Mouse (Mus musculus): ENCODE measurements around the gene Olfr224. TPM values are rescaled to one million over a fixed set of nuclear protein-coding genes. Genes with fewer than 3 reads are reported as not detected.

The Olfr224 gene
- not detected in 2 replicates for polyA plus RNA-seq (2014; fragmentation: Nextera tagmentation; extraction: Ambion mirVana)

- H3K27me3 ChIP-seq (replicated peaks; ENCODE audit: control insufficient read depth, insufficient read depth, low read length) = no peaks in the 10 kb centered on the region
- H3K9ac ChIP-seq (ENCODE audit: low read length) = no peak within 1 kb of the TSS
- DNase-seq (ENCODE audit: low spot score) (no peak), ATAC-seq (no peak)
- no peaks in the 10 kb centered on the region for H3K36me3 ChIP-seq (ENCODE audit: control insufficient read depth, insufficient read depth, low read length)
- WGBS = 79% methylated on average over 5 of the region's 5 CpGs
- no peak within 1 kb of the TSS for H3K27ac ChIP-seq (ENCODE audit: low read depth, low read length)
- H3K9me3 ChIP-seq (replicated peaks; ENCODE audit: control insufficient read depth, low read length) = no peaks in the 10 kb centered on the region
- H3K4me1 ChIP-seq (ENCODE audit: control insufficient read depth, insufficient read depth, low read length) = no peaks in the 10 kb centered on the region
- no peak within 1 kb of the TSS for H3K4me2 ChIP-seq (ENCODE audit: low read length)
- no peak within 1 kb of the TSS for H3K4me3 ChIP-seq (ENCODE audit: low read depth, low read length)
Observed at GRCm38 (mm10) chr11:58570405-58570804, at the start of gene Olfr224. Gene Olfr224, minus strand, starts transcription at chr11:58570553.

DNA sequence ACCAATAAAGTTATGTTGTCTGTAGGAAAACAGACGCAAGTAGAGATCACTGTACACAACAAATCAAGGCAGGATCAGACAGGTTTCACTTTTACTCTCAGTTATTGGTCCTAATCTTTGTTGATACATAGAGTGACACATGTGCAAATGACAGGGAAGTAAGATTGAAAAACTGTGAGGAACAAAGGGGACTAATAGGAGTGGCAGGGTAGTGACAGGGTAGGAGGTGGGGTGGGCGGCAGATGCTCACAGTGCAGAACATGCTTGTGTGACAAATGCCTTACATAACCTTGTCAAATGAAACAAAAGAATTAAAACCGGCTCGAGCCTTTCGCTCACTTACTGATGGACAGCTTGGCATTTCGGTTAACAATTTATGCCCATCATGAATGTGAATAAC is 48.4 kb upstream of the Olfr224 start:
- 58% methylated on average over 6 of the region's 6 CpGs for WGBS
- DNase-seq (ENCODE audit: low spot score) (no peak), ATAC-seq (no peak)
- Histone ChIP-seq H3K27ac (ENCODE audit: low read depth, low read length) (no peak overlapping the region), H3K4me2 (ENCODE audit: low read length) (no peak overlapping the region), H3K4me3 (ENCODE audit: low read depth, low read length) (no peak overlapping the region), H3K27me3 (replicated peaks; ENCODE audit: control insufficient read depth, insufficient read depth, low read length) (no peaks in the 10 kb centered on the region), H3K4me1 (ENCODE audit: control insufficient read depth, insufficient read depth, low read length) (no peaks in the 10 kb centered on the region), H3K36me3 (ENCODE audit: control insufficient read depth, insufficient read depth, low read length) (no peaks in the 10 kb centered on the region), H3K9ac (ENCODE audit: low read length) (no peak overlapping the region), H3K9me3 (replicated peaks; ENCODE audit: control insufficient read depth, low read length) (no peaks in the 10 kb centered on the region)

GRCm38 (mm10) chr11:58618369-58618768 is 48.0 kb upstream of the Olfr224 start:
- no peak overlapping the region for H3K9ac ChIP-seq (ENCODE audit: low read length)
- ATAC-seq = no peak
- H3K4me2 ChIP-seq (ENCODE audit: low read length) = no peak overlapping the region
- DNase-seq (ENCODE audit: low spot score) = no peak
- no peak overlapping the region for H3K27ac ChIP-seq (ENCODE audit: low read depth, low read length)
- no peaks in the 10 kb centered on the region for H3K9me3 ChIP-seq (replicated peaks; ENCODE audit: control insufficient read depth, low read length)
- no peaks in the 10 kb centered on the region for H3K4me1 ChIP-seq (ENCODE audit: control insufficient read depth, insufficient read depth, low read length)
- H3K4me3 ChIP-seq (ENCODE audit: low read depth, low read length) = no peak overlapping the region
- no peaks in the 10 kb centered on the region for H3K27me3 ChIP-seq (replicated peaks; ENCODE audit: control insufficient read depth, insufficient read depth, low read length)
- 69% methylated on average over 3 of the region's 3 CpGs for WGBS
- no peaks in the 10 kb centered on the region for H3K36me3 ChIP-seq (ENCODE audit: control insufficient read depth, insufficient read depth, low read length)

GRCm38 (mm10) chr11:58615975-58616374 is 45.6 kb upstream of the Olfr224 start, which contains the start of gene 2210407C18Rik:
Gene 2210407C18Rik, minus strand, starts transcription at chr11:58616075.
- WGBS = 92% methylated on average over 4 of the region's 4 CpGs
- no peaks in the 10 kb centered on the region for H3K27me3 ChIP-seq (replicated peaks; ENCODE audit: control insufficient read depth, insufficient read depth, low read length)
- no peaks in the 10 kb centered on the region for H3K9me3 ChIP-seq (replicated peaks; ENCODE audit: control insufficient read depth, low read length)
- DNase-seq (ENCODE audit: low spot score) (no peak), ATAC-seq (no peak)
- no peaks in the 10 kb centered on the region for H3K36me3 ChIP-seq (ENCODE audit: control insufficient read depth, insufficient read depth, low read length)
- no peaks in the 10 kb centered on the region for H3K4me1 ChIP-seq (ENCODE audit: control insufficient read depth, insufficient read depth, low read length)
- H3K27ac ChIP-seq (ENCODE audit: low read depth, low read length) = no peak within 1 kb of the TSS
- no peak within 1 kb of the TSS for H3K9ac ChIP-seq (ENCODE audit: low read length)
- H3K4me3 ChIP-seq (ENCODE audit: low read depth, low read length) = no peak within 1 kb of the TSS
- H3K4me2 ChIP-seq (ENCODE audit: low read length) = no peak within 1 kb of the TSS

GRCm38 (mm10) chr11:58614526-58614925 is 44.2 kb upstream of the Olfr224 start:
- Histone ChIP-seq H3K27ac (ENCODE audit: low read depth, low read length) (no peak overlapping the region), H3K4me3 (ENCODE audit: low read depth, low read length) (no peak overlapping the region), H3K9me3 (replicated peaks; ENCODE audit: control insufficient read depth, low read length) (no peaks in the 10 kb centered on the region), H3K36me3 (ENCODE audit: control insufficient read depth, insufficient read depth, low read length) (no peaks in the 10 kb centered on the region), H3K4me1 (ENCODE audit: control insufficient read depth, insufficient read depth, low read length) (no peaks in the 10 kb centered on the region), H3K4me2 (ENCODE audit: low read length) (no peak overlapping the region), H3K27me3 (replicated peaks; ENCODE audit: control insufficient read depth, insufficient read depth, low read length) (no peaks in the 10 kb centered on the region), H3K9ac (ENCODE audit: low read length) (no peak overlapping the region)
- ATAC-seq (no peak), DNase-seq (ENCODE audit: low spot score) (no peak)

GRCm38 (mm10) chr11:58613359-58613758 is 43.0 kb upstream of the Olfr224 start:
- no peak overlapping the region for H3K27ac ChIP-seq (ENCODE audit: low read depth, low read length)
- H3K9ac ChIP-seq (ENCODE audit: low read length) = no peak overlapping the region
- WGBS = 79% methylated on average over 3 of the region's 3 CpGs
- no peaks in the 10 kb centered on the region for H3K9me3 ChIP-seq (replicated peaks; ENCODE audit: control insufficient read depth, low read length)
- H3K27me3 ChIP-seq (replicated peaks; ENCODE audit: control insufficient read depth, insufficient read depth, low read length) = no peaks in the 10 kb centered on the region
- no peak for ATAC-seq
- no peak overlapping the region for H3K4me3 ChIP-seq (ENCODE audit: low read depth, low read length)
- H3K36me3 ChIP-seq (ENCODE audit: control insufficient read depth, insufficient read depth, low read length) = no peaks in the 10 kb centered on the region
- no peaks in the 10 kb centered on the region for H3K4me1 ChIP-seq (ENCODE audit: control insufficient read depth, insufficient read depth, low read length)
- H3K4me2 ChIP-seq (ENCODE audit: low read length) = no peak overlapping the region
- DNase-seq (ENCODE audit: low spot score) = no peak

DNA sequence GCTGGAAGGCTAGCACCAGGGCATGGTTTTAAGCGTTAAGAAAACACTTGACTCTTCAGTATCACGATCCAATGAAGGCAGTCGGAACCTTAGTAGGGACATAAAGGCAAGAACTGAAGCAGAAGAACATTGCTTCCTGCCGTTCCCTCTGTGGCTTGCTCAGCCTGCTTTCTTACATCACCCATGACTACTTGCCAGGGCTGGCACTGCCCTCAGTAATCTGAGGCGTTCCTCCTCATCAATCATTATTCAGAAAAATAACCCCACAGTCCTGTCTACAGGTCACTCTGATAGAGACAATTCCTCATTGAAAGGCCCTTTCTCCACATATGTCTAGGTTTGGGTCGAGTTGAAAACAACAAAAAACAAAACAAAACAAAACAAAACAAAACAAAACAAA is 36.7 kb upstream of the Olfr224 start:
- no peak for DNase-seq (ENCODE audit: low spot score)
- Histone ChIP-seq H3K4me2 (ENCODE audit: low read length) (no peak overlapping the region), H3K27ac (ENCODE audit: low read depth, low read length) (no peak overlapping the region), H3K27me3 (replicated peaks; ENCODE audit: control insufficient read depth, insufficient read depth, low read length) (no peaks in the 10 kb centered on the region), H3K4me3 (ENCODE audit: low read depth, low read length) (no peak overlapping the region), H3K9me3 (replicated peaks; ENCODE audit: control insufficient read depth, low read length) (no peaks in the 10 kb centered on the region), H3K9ac (ENCODE audit: low read length) (no peak overlapping the region), H3K4me1 (ENCODE audit: control insufficient read depth, insufficient read depth, low read length) (no peaks in the 10 kb centered on the region), H3K36me3 (ENCODE audit: control insufficient read depth, insufficient read depth, low read length) (no peaks in the 10 kb centered on the region)
- no peak for ATAC-seq
- 80% methylated on average over 6 of the region's 6 CpGs for WGBS

- no peaks in the 10 kb centered on the region for H3K4me1 ChIP-seq (ENCODE audit: control insufficient read depth, insufficient read depth, low read length)
- no peak for ATAC-seq
- DNase-seq (ENCODE audit: low spot score) = no peak
- H3K36me3 ChIP-seq (ENCODE audit: control insufficient read depth, insufficient read depth, low read length) = no peaks in the 10 kb centered on the region
- 87% methylated on average over 12 of the region's 12 CpGs for WGBS
- no peak overlapping the region for H3K9ac ChIP-seq (ENCODE audit: low read length)
- no peak overlapping the region for H3K4me3 ChIP-seq (ENCODE audit: low read depth, low read length)
- H3K9me3 ChIP-seq (replicated peaks; ENCODE audit: control insufficient read depth, low read length) = no peaks in the 10 kb centered on the region
- H3K27me3 ChIP-seq (replicated peaks; ENCODE audit: control insufficient read depth, insufficient read depth, low read length) = no peaks in the 10 kb centered on the region
- no peak overlapping the region for H3K27ac ChIP-seq (ENCODE audit: low read depth, low read length)
- no peak overlapping the region for H3K4me2 ChIP-seq (ENCODE audit: low read length)
Observed at GRCm38 (mm10) chr11:58606177-58606919, 36.0 kb upstream of the Olfr224 start.

DNA sequence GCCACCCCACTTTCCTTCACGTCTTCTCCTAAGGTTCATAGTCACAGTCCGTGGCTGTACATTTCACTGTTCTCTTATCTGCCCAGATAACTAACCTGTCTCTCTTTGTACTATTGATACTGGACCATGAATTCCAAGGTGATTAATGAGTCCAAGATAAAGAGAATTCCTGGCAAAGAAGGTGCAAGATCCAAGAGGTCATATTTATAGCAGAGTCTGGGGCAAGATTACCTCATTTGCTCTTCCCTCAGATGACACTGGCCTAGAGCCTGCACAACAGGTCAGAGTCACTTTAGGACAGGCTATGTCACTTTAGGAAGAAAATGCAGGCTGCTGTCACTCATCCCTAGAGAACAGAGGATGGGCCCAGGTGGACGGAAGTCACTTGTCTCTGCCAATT is 34.9 kb upstream of the Olfr224 start:
- Histone ChIP-seq H3K4me2 (ENCODE audit: low read length) (no peak overlapping the region), H3K9me3 (replicated peaks; ENCODE audit: control insufficient read depth, low read length) (no peaks in the 10 kb centered on the region), H3K9ac (ENCODE audit: low read length) (no peak overlapping the region), H3K27me3 (replicated peaks; ENCODE audit: control insufficient read depth, insufficient read depth, low read length) (no peaks in the 10 kb centered on the region), H3K36me3 (ENCODE audit: control insufficient read depth, insufficient read depth, low read length) (no peaks in the 10 kb centered on the region), H3K27ac (ENCODE audit: low read depth, low read length) (no peak overlapping the region), H3K4me1 (ENCODE audit: control insufficient read depth, insufficient read depth, low read length) (no peaks in the 10 kb centered on the region), H3K4me3 (ENCODE audit: low read depth, low read length) (no peak overlapping the region)
- WGBS = 89% methylated on average over 3 of the region's 3 CpGs
- ATAC-seq (no peak), DNase-seq (ENCODE audit: low spot score) (no peak)
